Mouse (Mus musculus) C2C12 (cell line): ENCODE data around the gene Dab2ip.

Experiments used
- CTCF ChIP-seq: IDR thresholded peaks from one replicate; pipeline ENCODE4 v1.5.1; 2011; ENCODE audit not compliant: control insufficient read depth, insufficient read depth, insufficient read length
- MAX ChIP-seq: IDR thresholded peaks from one replicate; pipeline ENCODE4 v1.6.1; 2011; ENCODE audit warnings: mild to moderate bottlenecking, control low read depth
- USF1 ChIP-seq: IDR thresholded peaks from one replicate; pipeline ENCODE4 v1.6.1; 2011; ENCODE audit warnings: low read depth, mild to moderate bottlenecking, control low read depth, moderate library complexity

- TF ChIP-seq CTCF, result no peak
- TF ChIP-seq MAX, result no peak
- TF ChIP-seq USF1, result no peak
Measured at GRCm38 (mm10) chr2:35669217-35669616, 111.2 kb downstream of the Dab2ip start.
